Mouse (Mus musculus): ENCODE data around the gene Fam20a. TPM values are rescaled to one million over a fixed set of nuclear protein-coding genes. Genes with fewer than 3 reads are reported as not detected.
A peak's percentile ranks its signal among the peaks of the same experiment; 100 is the strongest.

Gene Fam20a
- total RNA-seq (2022) = 10 to 100 TPM; 12.3 to 14.9 (median 13.1) TPM

GRCm38 (mm10) chr11:109721781-109722446 lies at the start of gene Fam20a:
Gene Fam20a (minus strand): TSS chr11:109722279.
- DNase-seq (ENCODE audit: low spot score in 2 of 2) = peak; percentile 54 to 74

DNA sequence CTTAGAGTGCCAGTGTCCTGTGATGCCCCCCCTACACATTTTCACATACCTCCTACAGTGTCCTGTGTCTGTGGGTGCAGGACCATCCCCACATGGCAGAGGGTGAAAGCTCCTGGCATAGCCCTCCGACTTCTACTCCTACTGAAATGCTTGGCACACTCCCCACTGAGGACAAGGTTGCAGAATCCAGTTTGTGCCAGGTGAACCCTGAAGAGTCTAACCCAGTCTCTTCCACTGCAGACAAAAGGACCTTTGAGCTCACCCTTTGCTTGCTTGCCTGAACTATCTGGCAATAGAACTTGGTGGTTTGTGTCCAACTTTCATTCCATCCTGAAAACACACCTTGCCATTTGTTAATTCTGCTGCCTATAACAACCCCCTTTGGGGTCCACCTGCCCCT lies 49.3 kb upstream of the Fam20a start:
- DNase-seq (ENCODE audit: low spot score in 2 of 2) = no peak

DNA sequence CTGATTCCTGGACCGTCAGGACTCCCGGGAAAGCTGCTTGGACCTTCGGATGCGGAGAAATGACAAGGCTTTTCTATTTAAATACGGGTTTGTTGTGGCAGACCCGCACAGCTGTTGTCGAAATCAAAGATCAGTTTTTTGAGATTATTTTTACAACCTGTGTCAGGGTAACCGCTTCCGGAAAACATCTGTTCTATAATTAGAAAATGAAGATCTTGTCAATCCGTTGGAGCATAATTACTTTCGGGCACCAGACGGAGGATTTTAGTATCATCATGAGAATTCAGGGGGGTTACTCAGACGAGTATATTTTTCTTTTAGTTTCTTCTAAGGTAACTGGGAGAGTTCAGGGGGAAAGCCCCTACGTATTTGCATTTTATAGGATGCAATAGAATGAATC lies 48.1 kb upstream of the Fam20a start:
- DNase-seq (ENCODE audit: low spot score in 2 of 2) = no peak

DNA sequence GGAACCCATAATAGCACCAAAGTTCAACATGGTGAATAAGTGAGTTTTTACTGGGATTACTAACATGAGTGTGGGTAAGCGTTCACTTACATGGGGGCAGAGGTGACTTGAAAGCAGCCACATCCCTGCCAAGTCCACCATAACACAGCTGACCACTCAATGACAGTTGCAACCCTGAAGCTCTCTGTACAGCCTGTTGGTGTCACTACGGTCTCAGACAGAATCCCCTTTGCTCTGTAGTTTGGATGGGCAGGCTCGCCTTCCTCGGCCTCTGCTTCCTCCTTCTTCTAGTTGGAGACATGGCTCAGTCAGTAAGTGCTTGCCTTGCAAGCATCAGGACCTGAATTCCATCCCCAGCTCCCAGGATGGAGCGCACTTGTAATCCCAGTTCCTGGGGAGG lies 47.0 kb upstream of the Fam20a start:
- DNase-seq (ENCODE audit: low spot score in 2 of 2) = no peak

GRCm38 (mm10) chr11:109760063-109760462 lies 38.0 kb upstream of the Fam20a start:
- no peak for DNase-seq (ENCODE audit: low spot score in 2 of 2)

DNA sequence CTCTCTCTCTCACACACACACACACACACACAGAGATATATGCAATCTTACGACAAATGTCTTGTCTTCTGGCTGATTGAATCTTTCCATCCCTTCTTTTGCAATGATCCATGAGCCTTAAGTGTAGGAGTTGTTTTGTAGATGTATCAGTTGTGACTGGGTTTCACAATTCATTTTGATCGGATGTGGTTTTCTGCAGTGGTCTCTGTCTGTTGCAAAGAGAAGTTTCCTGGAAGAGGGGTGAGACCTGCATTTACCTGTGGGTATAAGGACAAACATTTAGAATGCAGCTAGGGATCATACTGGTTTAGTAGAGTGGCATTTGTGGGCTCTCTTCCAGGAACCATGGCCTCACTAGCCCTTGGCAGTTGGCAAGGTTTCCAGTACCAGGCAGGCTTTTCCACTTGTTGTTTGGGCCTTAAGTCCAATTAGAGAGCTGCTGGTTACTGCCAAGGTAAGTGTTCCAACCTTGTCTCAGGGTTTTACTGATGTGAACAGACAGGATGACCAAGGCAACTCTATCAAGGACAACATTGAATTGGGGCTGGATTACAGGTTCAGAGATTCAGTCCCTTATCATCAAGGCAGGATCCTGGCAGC lies 36.6 kb upstream of the Fam20a start:
- no peak for DNase-seq (ENCODE audit: low spot score in 2 of 2)

GRCm38 (mm10) chr11:109754105-109754602 lies 32.1 kb upstream of the Fam20a start:
- DNase-seq (ENCODE audit: low spot score in 2 of 2) = peak; percentile 44 to 78

DNA sequence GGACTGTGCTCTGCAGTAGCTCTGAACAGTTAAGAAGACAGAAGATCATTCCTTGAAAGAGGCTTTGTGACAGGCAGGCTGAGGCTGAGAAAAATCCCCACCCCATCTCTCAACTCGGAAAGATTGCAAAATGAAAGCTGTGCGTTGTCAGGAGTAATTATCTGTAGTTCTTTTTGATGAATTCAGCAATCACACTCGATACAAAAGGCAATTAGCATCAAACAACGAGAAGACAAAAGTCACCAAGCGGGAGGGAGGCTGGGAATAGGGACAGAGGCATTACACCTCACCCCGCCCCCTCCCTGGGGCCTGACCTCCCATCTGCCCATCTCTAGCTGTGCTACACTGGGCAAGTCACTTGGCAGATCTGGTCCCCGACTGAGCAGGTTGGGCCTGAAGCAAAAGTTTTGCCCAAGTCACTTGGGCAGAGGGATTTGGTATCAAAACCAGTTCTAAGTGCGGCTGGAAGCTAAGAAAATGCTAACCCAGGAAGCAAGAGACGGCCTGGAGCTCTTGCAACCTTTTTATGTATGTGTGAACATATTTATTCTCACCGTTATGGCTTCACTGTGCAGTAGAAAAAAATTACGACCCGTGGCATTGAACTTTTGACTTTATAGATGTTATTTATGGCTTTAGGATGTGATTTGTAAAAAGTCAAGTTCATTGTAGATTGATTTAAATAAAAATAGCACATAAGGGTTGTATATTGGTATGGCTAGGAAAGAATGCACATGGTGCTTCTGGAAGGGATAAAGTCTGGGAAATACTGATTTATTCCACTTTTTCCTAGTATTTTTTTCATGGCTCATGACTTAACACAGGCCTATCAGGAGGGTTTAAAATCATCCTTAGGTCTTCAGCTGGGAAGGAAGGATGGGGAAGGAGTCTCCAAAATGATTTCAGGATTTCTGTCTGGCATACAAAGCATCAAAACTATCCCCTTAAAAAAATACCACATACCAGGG lies 29.8 kb upstream of the Fam20a start:
- DNase-seq (ENCODE audit: low spot score in 2 of 2) = no peak

DNA sequence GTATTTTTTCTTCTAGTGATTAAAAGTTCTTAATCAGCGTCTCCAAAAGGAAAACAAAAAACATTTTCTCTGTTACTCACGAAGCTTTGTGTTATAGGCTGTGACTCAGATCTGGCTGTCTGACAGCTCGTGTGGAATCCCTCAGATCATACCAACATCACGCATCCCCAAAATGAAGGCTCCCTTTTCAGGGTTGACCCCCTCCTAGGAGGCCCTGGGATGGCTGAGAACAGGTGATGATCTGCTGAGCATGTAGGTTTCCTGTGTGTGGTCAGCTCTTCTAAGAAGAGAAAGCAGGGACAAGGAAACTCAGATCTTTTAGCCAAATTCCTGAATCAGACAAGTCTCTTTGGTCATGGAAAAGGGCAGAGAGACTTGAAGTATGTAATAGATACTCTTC lies 23.1 kb upstream of the Fam20a start:
- DNase-seq (ENCODE audit: low spot score in 2 of 2) = no peak

DNA sequence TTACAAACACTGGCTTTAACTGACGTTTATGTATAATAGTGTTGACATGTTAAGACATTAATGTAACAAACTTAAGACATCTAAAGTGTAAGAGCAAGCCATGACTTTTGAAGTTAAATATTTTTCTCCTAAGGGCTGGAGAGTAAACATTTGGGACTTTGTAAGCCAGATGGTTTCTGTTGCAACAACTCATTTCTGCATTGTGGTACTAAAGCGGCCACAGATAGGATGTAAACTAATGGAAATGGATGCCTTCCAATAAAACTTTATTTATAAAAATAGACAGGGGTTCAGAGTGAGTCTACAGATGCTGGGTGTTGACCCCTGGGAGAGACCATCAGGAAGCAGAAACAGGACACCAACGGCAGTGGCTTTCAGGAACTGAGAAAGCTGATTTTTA lies 15.9 kb upstream of the Fam20a start:
- no peak for DNase-seq (ENCODE audit: low spot score in 2 of 2)

- no peak for DNase-seq (ENCODE audit: low spot score in 2 of 2)
Measured at GRCm38 (mm10) chr11:109736406-109736805, 14.3 kb upstream of the Fam20a start.

DNA sequence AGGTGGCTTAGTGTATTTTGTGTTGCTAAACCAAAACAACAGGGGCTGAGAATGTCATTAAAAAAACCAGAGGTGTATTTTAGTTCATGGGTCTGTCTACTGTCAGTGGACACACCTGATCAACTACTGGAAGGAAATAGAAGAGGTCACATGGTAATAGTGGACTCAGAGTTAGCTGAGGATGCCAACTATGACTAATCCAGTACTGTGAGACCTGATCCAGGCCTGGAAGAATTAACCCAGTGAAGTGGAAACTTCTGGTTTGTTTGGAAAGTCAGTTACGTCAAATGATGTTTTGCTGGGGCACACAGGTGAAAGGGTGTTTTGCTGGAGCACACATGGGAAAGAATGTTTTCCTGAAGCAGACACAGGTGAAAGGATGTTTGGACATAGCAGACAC lies 12.3 kb upstream of the Fam20a start:
- DNase-seq (ENCODE audit: low spot score in 2 of 2) = no peak

DNA sequence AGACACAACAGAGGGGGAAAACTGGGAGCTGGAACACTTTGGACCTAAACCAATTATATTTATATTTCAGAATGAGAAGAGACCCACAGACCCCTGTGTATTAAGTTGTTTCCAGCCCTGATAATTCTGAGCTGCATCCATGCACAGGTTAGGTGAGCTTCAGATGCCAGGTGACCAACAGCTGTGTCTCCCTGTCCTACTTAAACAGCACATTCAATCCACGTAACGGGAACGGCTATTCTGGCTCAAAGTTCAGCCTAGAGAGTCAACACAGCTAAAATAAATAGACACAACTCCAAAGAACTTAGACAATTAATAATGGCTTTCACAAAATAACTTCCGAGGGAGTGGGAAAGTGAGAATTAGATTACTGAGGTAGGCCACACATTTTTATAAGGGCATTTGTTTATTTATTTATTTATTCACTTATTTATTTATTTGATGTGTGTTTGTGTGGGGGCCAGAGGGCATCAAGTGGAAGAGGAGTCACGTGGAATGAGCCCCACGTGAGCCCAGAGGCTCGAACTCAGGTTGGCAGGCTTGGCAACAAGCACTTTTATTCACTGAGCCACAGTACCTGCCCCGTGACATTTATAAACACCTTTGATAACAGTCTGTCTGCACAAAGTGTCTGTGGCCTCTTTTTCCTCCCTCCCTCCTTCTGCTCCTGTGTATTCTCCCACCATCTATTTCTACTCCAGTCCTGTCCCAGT lies 10.8 kb upstream of the Fam20a start:
- no peak for DNase-seq (ENCODE audit: low spot score in 2 of 2)

GRCm38 (mm10) chr11:109728371-109728770 lies 6.3 kb upstream of the Fam20a start:
- no peak for DNase-seq (ENCODE audit: low spot score in 2 of 2)

- no peak for DNase-seq (ENCODE audit: low spot score in 2 of 2)
Measured at GRCm38 (mm10) chr11:109722711-109723110, 632 bp upstream of the Fam20a start.

GRCm38 (mm10) chr11:109721320-109721780 lies 729 bp downstream of the Fam20a start:
- DNase-seq (ENCODE audit: low spot score in 2 of 2) = no peak

GRCm38 (mm10) chr11:109720809-109721319 lies 1.2 kb downstream of the Fam20a start:
- DNase-seq (ENCODE audit: low spot score in 2 of 2) = no peak

DNA sequence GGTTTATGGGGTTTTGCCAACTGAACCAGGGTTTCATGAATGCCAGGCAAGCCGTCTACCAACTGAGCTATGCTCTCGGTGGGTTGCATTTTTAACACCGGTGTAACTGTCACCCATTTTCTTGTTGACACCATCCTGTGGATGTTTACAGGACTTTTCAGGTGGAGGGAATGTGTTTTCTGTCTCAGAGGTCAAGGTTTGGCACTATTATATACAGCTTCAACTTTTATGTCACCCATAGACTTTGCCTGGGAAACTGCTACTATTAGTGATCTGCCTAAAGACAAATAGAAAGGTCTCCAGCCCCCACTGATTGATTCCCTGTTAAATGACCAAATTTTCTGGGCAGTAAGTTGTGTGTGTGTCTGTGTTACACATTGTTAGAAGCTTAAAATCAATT lies 2.7 kb downstream of the Fam20a start:
- DNase-seq (ENCODE audit: low spot score in 2 of 2) = no peak

DNA sequence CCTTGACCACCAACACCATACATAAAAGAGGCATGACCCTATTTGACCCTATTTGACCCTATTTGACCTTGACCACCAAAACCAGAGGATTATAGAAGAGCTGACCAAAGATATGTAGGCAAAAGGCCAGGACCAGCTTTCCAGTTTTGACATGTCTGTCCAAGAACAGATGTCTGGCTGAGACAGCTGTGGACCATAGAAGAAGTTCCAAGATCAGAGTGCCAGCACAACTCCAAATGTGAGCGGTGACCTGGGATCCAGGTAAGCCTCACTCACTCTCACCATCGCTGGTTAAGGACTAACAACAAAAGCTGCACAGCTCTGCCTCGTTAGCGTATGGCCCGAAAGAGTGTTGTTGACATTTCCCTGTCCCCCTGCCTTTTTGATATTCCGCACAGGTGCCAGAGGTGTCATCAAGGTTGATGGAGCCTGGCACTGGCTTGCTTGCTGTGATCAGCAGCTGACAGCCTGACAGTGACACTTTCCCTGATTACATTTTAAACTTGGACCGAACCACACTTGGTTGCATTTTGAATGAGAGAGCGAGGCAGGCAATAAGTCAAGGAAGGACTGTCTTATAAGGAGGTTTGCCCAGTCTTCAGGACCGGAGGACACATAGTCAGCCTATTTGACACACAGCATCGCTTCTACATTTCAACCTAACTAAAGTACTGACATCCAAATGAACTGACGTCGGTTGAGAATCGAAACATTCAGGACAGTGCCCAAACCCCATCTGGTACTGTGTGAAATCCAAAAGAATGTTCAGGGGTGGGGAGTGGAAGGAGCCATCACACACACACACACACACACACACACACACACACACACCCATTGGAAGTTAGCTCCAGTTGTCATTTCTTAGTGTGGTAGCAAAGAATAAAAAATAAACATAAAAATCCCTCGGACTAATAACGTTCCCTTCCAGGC lies 3.8 kb downstream of the Fam20a start:
- DNase-seq (ENCODE audit: low spot score in 2 of 2) = no peak

DNA sequence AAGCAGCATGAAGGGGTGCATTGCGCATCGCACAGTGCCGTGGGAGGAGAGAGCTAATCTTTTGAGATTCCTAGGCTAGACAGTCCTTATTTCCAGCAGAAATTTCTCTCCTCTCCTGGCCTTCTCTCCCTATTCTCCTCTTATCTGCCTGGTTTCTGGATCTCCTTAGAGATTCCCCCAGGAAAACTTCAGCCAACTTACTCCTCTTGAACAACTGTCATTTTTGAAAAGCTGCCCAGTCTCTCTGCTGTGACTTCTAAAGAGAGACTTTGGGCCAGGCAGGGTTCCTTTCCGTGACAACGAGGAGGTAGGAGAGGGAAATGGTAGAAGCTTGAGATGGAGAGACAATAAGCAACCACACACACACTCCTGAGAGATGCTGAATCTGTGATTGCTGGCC lies 4.6 kb downstream of the Fam20a start:
- DNase-seq (ENCODE audit: low spot score in 2 of 2) = peak in 1 of 2 experiments; percentile 21

Measured in layer of hippocampus, adult 8-10 months (tissue).